Mouse (Mus musculus): Measurements from ENCODE around the gene Trpc6. TPM values are rescaled to one million over a fixed set of nuclear protein-coding genes. Genes with fewer than 3 reads are reported as not detected.

Trpc6 gene
- total RNA-seq (2023), result under 1 TPM; 0.38 to 0.60 TPM

GRCm38 (mm10) chr9:8544041-8544794, at the start of gene Trpc6:
Gene Trpc6 (plus strand): TSS chr9:8544142.

Data from neutrophil, adult 59 days (primary cell).